Mouse (Mus musculus) MEL (cell line): Measurements from ENCODE around the gene Osbpl5. TPM values are rescaled to one million over a fixed set of nuclear protein-coding genes. Genes with fewer than 3 reads are reported as not detected.
"Not testable (repeated sequence)": the region's sequence is repeated elsewhere in the genome, so short reads cannot be mapped to it uniquely, and the experiment has no call there.

ENCODE experiments used
- DNase-seq: peaks from one replicate; pipeline ENCODE4 v3.0.0; 2011; ENCODE audit warnings: low read depth, low spot score
- H3K27ac ChIP-seq: 2 replicates; pipeline ENCODE4 v1.5.1; 2012; ENCODE audit warnings: low read depth, mild to moderate bottlenecking, control low read depth, low read length, moderate library complexity; ENCODE audit not compliant: control insufficient read depth
- H3K27me3 ChIP-seq, 2 experiments: fragments of 150-350 bp in 1 of 2; sonication (generic) in 1 of 2; 2 replicates each; pipeline ENCODE4 v1.6.1; 2012; ENCODE audit warnings: low read length in 2 of 2, mild to moderate bottlenecking in 2 of 2, improper control_type of control experiment in 1 of 2, moderate library complexity in 1 of 2; ENCODE audit not compliant: insufficient read depth in 2 of 2, control insufficient read depth in 1 of 2
- H3K36me3 ChIP-seq, 2 experiments: 2 replicates each; pipeline ENCODE4 v1.6.1; 2012 to 2014; ENCODE audit warnings: low read length in 2 of 2, improper control_type of control experiment in 1 of 2, inconsistent platforms in 1 of 2, mild to moderate bottlenecking in 1 of 2; ENCODE audit not compliant: insufficient read depth in 2 of 2, control insufficient read depth in 1 of 2
- H3K4me1 ChIP-seq, 2 experiments: fragments of 150-350 bp in 1 of 2; sonication (generic) in 1 of 2; 2 replicates each; pipeline ENCODE4 v1.6.1; 2012; ENCODE audit warnings: low read length in 2 of 2, improper control_type of control experiment in 1 of 2, mild to moderate bottlenecking in 1 of 2; ENCODE audit not compliant: insufficient read depth in 2 of 2, control insufficient read depth in 1 of 2
- H3K4me3 ChIP-seq, 2 experiments: fragments of 150-350 bp in 1 of 2; sonication (generic) in 1 of 2; 2 replicates each; pipeline ENCODE4 v1.5.1; 2012; ENCODE audit warnings: low read depth in 2 of 2, low read length in 2 of 2, mild to moderate bottlenecking in 2 of 2, moderate library complexity in 2 of 2, control low read depth in 1 of 2, improper control_type of control experiment in 1 of 2; ENCODE audit not compliant: control insufficient read depth in 1 of 2, insufficient read depth in 1 of 2
- H3K79me2 ChIP-seq: 2 replicates; pipeline ENCODE4 v1.6.1; 2012; ENCODE audit warnings: mild to moderate bottlenecking, low read length, moderate library complexity; ENCODE audit not compliant: control insufficient read depth, poor library complexity, insufficient read depth
- H3K9ac ChIP-seq: 2 replicates; pipeline ENCODE4 v1.6.1; 2012; ENCODE audit warnings: low read depth, mild to moderate bottlenecking, control low read depth, low read length, moderate library complexity; ENCODE audit not compliant: control insufficient read depth, poor library complexity, severe bottlenecking
- H3K9me3 ChIP-seq: fragments of 150-350 bp; sonication (generic); replicated peaks from 2 replicates; pipeline ENCODE4 v1.6.1; 2012; ENCODE audit warnings: mild to moderate bottlenecking, low read length, improper control_type of control experiment, moderate library complexity; ENCODE audit not compliant: insufficient read depth
- BHLHE40 ChIP-seq: IDR thresholded peaks from 2 replicates; pipeline ENCODE4 v1.6.1; 2012; ENCODE audit warnings: low read depth, mild to moderate bottlenecking, inconsistent platforms, low read length, improper control_type of control experiment, borderline replicate concordance
- CHD1 ChIP-seq: IDR thresholded peaks from 2 replicates; pipeline ENCODE4 v1.6.1; 2012; ENCODE audit warnings: low read depth, mild to moderate bottlenecking, inconsistent platforms, low read length, improper control_type of control experiment
- CHD2 ChIP-seq: IDR thresholded peaks from 2 replicates; pipeline ENCODE4 v1.6.1; 2011; ENCODE audit warnings: low read length, improper control_type of control experiment
- CTCF ChIP-seq, 3 experiments: IDR thresholded peaks in 2 of 3; conservative IDR thresholded peaks in 1 of 3; 2 replicates each; pipeline ENCODE4 v1.5.1; 2011 to 2012; ENCODE audit warnings: low read length in 3 of 3, low read depth in 2 of 3, mild to moderate bottlenecking in 2 of 3, improper control_type of control experiment in 1 of 3, inconsistent platforms in 1 of 3, mixed read lengths in 1 of 3, moderate library complexity in 1 of 3; ENCODE audit not compliant: control insufficient read depth in 1 of 3, insufficient read depth in 1 of 3, poor library complexity in 1 of 3, severe bottlenecking in 1 of 3
- E2F4 ChIP-seq: IDR thresholded peaks from 2 replicates; pipeline ENCODE4 v1.6.1; 2011; ENCODE audit warnings: low read depth, low read length, improper control_type of control experiment, borderline replicate concordance
- EP300 ChIP-seq, 2 experiments: IDR thresholded peaks; 2 replicates each; pipeline ENCODE4 v1.6.1; 2011; ENCODE audit warnings: improper control_type of control experiment in 2 of 2, low read length in 2 of 2, low read depth in 1 of 2, mild to moderate bottlenecking in 1 of 2
- ETS1 ChIP-seq: IDR thresholded peaks from 2 replicates; pipeline ENCODE4 v1.6.1; 2012; ENCODE audit warnings: low read depth, mild to moderate bottlenecking, inconsistent platforms, low read length, improper control_type of control experiment, moderate library complexity
- HCFC1 ChIP-seq: IDR thresholded peaks from 2 replicates; pipeline ENCODE4 v1.6.1; 2012; ENCODE audit warnings: low read depth, mild to moderate bottlenecking, inconsistent platforms, low read length, improper control_type of control experiment, moderate library complexity
- JUND ChIP-seq: IDR thresholded peaks from 2 replicates; pipeline ENCODE4 v1.6.1; 2011; ENCODE audit warnings: low read depth, mild to moderate bottlenecking, improper control_type of control experiment, low read length
- MAFK ChIP-seq: IDR thresholded peaks from 2 replicates; pipeline ENCODE4 v1.6.1; 2011; ENCODE audit warnings: low read depth, mild to moderate bottlenecking, low read length, improper control_type of control experiment, borderline replicate concordance
- MAX ChIP-seq: IDR thresholded peaks from 2 replicates; pipeline ENCODE4 v1.6.1; 2011; ENCODE audit warnings: low read length, improper control_type of control experiment
- MAZ ChIP-seq: IDR thresholded peaks from 2 replicates; pipeline ENCODE4 v1.6.1; 2012; ENCODE audit warnings: low read depth, mild to moderate bottlenecking, inconsistent platforms, low read length, improper control_type of control experiment
- MEF2A ChIP-seq: IDR thresholded peaks from 2 replicates; pipeline ENCODE4 v1.6.1; 2014; ENCODE audit warnings: low read depth, mild to moderate bottlenecking, inconsistent platforms, low read length, improper control_type of control experiment; ENCODE audit not compliant: poor library complexity, insufficient replicate concordance, severe bottlenecking; ENCODE audit errors: extremely low read depth
- POLR2A ChIP-seq, 2 experiments: IDR thresholded peaks; 2 replicates each; pipeline ENCODE4 v1.6.1; 2011 to 2012; ENCODE audit warnings: low read length in 2 of 2, mild to moderate bottlenecking in 2 of 2, control low read depth in 1 of 2, improper control_type of control experiment in 1 of 2, low read depth in 1 of 2, moderate library complexity in 1 of 2; ENCODE audit not compliant: control insufficient read depth in 1 of 2, insufficient read depth in 1 of 2, poor library complexity in 1 of 2
- POLR2AphosphoS2 ChIP-seq: IDR thresholded peaks from 2 replicates; pipeline ENCODE4 v1.6.1; 2011; ENCODE audit warnings: low read length, improper control_type of control experiment
- POLR2AphosphoS5 ChIP-seq: IDR thresholded peaks from 2 replicates; pipeline ENCODE4 v1.6.1; 2012; ENCODE audit warnings: low read depth, borderline replicate concordance, mild to moderate bottlenecking, inconsistent platforms, low read length, moderate library complexity, mixed read lengths
- SIN3A ChIP-seq: IDR thresholded peaks from 2 replicates; pipeline ENCODE4 v1.6.1; 2012; ENCODE audit warnings: low read length, improper control_type of control experiment, inconsistent platforms
- SMC3 ChIP-seq: IDR thresholded peaks from 2 replicates; pipeline ENCODE4 v1.6.1; 2011; ENCODE audit warnings: low read depth, low read length, improper control_type of control experiment
- USF1 ChIP-seq: IDR thresholded peaks from 2 replicates; pipeline ENCODE4 v1.6.1; 2014; ENCODE audit warnings: low read depth, mild to moderate bottlenecking, inconsistent platforms, low read length, improper control_type of control experiment, moderate library complexity
- USF2 ChIP-seq, 2 experiments: IDR thresholded peaks; 2 replicates each; pipeline ENCODE4 v1.6.1; 2011 to 2012; ENCODE audit warnings: improper control_type of control experiment in 2 of 2, low read length in 2 of 2, borderline replicate concordance in 1 of 2, inconsistent platforms in 1 of 2, low read depth in 1 of 2, mild to moderate bottlenecking in 1 of 2; ENCODE audit not compliant: insufficient read depth in 1 of 2
- ZC3H11A ChIP-seq: IDR thresholded peaks from 2 replicates; pipeline ENCODE4 v1.6.1; 2012; ENCODE audit warnings: low read depth, mild to moderate bottlenecking, inconsistent platforms, low read length, improper control_type of control experiment
- ZKSCAN1 ChIP-seq: IDR thresholded peaks from 2 replicates; pipeline ENCODE4 v1.6.1; 2012; ENCODE audit warnings: low read depth, mild to moderate bottlenecking, inconsistent platforms, low read length, improper control_type of control experiment, moderate library complexity
- ZMIZ1 ChIP-seq: IDR thresholded peaks from 2 replicates; pipeline ENCODE4 v1.6.1; 2012; ENCODE audit warnings: low read depth, mild to moderate bottlenecking, inconsistent platforms, low read length, improper control_type of control experiment, moderate library complexity
- ZNF384 ChIP-seq: IDR thresholded peaks from 2 replicates; pipeline ENCODE4 v1.6.1; 2012; ENCODE audit warnings: low read depth, mild to moderate bottlenecking, inconsistent platforms, low read length, improper control_type of control experiment
- polyA plus RNA-seq, 2 experiments: library from polyadenylated mRNA; stranded (reverse) in 1 of 2; unstranded in 1 of 2; fragments of >175 nt in 1 of 2; fragments of >200 nt in 1 of 2; gene quantifications; 2 replicates each; pipeline versions ENCODE4 v1.2.1 to v1.2.4; 2012; ENCODE audit warnings: low replicate concordance in 2 of 2, low read depth in 1 of 2; ENCODE audit not compliant: insufficient read length in 2 of 2, insufficient read depth in 1 of 2, missing spikeins in 1 of 2
- total RNA-seq: library from RNA; depleted of rRNA; stranded (reverse); fragments of 300-350 nt; gene quantifications from 2 replicates; pipeline ENCODE4 v1.2.3, GENCODE M21; 2012

Osbpl5 gene
- total and polyA plus RNA-seq, 3 experiments: 0.27 to 0.50 TPM; not detected in 1

DNA sequence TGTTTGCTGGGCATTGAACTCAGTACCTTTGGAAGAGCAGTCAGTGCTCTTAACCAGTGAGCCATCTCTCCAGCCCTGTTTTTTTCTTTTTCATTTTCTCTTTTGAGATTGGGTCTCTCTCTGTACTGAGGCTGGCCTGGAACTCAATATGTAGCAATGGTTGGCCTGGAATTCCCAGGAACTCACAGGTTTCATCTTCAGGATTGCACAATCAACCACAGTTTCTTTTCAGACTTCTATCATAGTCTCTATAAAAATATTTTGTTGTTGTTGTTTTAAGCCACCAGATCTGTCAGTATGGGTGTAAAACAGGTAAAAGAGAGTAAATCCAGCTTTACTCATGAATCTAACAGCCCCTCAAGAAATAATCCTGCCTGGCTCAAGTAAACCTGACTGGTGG is 96.0 kb downstream of the Osbpl5 start:
- Histone ChIP-seq H3K4me1 (no peaks in the 10 kb centered on the region), H3K9ac (no peak overlapping the region), H3K9me3 (no peaks in the 10 kb centered on the region), H3K27me3 (no peaks in the 10 kb centered on the region), H3K79me2 (no peaks in the 10 kb centered on the region), H3K4me3 (no peak overlapping the region), H3K27ac (no peak overlapping the region), H3K36me3 (no peaks in the 10 kb centered on the region)
- DNase-seq: no peak
- no peak for TF ChIP-seq ZMIZ1
- TF ChIP-seq USF2 (IDR thresholded peaks at IDR 0.05; ENCODE audit: borderline replicate concordance in 1 of 2, insufficient read depth in 1 of 2, low read depth in 1 of 2, low read length in 2 of 2): no peak
- TF ChIP-seq MEF2A: no peak
- no peak for TF ChIP-seq EP300 (IDR thresholded peaks at IDR 0.05; ENCODE audit: low read depth in 1 of 2, low read length in 2 of 2)
- TF ChIP-seq BHLHE40: no peak
- TF ChIP-seq MAZ: no peak
- no peak for TF ChIP-seq POLR2A (IDR thresholded peaks at IDR 0.05; ENCODE audit: control insufficient read depth in 1 of 2, insufficient read depth in 1 of 2, low read depth in 1 of 2, low read length in 2 of 2, poor library complexity in 1 of 2)

DNA sequence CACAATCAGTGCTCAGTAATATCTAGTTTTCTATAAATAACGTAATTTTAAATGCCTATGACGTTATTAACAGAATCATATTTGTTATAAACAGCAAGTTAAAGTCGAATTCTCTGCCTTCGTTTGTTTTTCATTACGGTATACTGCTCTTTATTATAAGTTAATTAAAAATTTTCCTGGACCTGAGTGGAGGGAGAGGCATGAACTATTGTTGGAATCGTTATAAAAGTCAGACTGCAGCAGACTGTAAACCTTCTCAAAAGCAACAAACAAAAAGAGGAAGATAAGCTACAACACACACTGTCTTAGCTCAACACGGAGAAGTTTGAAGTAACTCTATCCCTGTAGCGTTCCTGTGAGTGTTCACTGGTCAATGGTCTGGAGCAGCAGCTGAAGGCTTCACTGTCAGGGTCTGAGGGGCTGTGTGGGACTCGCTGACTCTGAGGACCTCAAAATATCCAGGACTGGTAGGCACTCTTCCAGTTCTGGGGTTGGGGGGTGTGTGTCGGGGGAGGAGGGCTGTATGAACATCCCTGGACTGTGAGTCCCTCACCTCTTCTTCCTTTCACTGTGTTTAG is 106.9 kb downstream of the Osbpl5 start:
- not testable (repeated sequence) for H3K9me3 ChIP-seq, H3K27me3 ChIP-seq, H3K27ac ChIP-seq, H3K4me3 ChIP-seq, H3K4me1 ChIP-seq, H3K36me3 ChIP-seq, DNase-seq, H3K79me2 ChIP-seq, H3K9ac ChIP-seq

DNA sequence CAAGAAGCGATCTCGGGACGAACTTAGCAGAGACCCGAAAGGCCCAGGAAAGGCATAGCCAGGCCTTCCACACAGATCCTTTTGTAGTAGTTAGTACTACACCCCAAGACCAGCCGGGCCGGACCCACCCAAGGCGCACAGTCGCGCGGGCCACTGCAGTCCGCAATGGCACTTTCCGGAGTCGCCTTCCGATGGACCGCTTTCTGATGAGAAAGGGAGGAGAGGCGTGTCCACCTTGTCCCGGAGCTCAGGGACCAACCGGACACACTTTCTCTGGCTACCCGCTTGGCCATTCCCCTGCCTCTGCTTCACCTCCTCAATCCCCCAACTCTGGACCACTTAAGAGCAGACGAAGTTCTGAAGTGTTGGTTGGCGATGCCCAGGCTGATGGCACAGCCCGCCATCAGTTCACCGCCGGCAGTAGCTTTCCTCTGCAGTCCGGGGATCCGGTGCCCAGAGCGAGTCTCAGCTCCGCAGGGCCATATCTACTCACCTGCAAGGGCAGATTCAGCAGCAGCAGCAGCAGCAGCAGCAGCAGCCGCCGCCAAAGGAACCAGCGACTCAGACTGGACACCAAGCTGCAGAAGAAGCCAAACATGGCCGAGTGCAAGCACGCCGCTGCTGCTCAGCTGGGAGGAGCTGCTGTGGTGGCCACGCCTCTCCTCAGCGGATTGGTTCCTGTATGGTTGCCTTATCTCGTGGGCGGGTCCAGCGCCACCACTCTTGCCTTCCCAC is 107.6 kb downstream of the Osbpl5 start, which contains the start of gene Tnfrsf22:
Tnfrsf22 (minus strand) TSS at position 628 of the 735 bp plus-strand sequence.
- peak within 1 kb of the TSS; percentile 46 for H3K9ac ChIP-seq
- H3K4me1 ChIP-seq: peaks cover 0 to 3% of the 10 kb centered on the region in 2 experiments; a peak in 2 of 4 replicates
- H3K79me2 ChIP-seq: no peaks in the 10 kb centered on the region
- peak within 1 kb of the TSS; percentile 66 to 72 for H3K4me3 ChIP-seq
- no peaks in the 10 kb centered on the region for H3K36me3 ChIP-seq
- no peak within 1 kb of the TSS for H3K27ac ChIP-seq
- H3K27me3 ChIP-seq: no peaks in the 10 kb centered on the region; a peak in 1 of 4 replicates
- peak; percentile 85 for DNase-seq
- no peaks in the 10 kb centered on the region for H3K9me3 ChIP-seq
- TF ChIP-seq CTCF (IDR thresholded peaks at IDR 0.05 in 2 of 3, conservative IDR thresholded peaks at IDR 0.05 in 1 of 3; ENCODE audit: control insufficient read depth in 1 of 3, insufficient read depth in 1 of 3, low read depth in 2 of 3, low read length in 3 of 3, poor library complexity in 1 of 3, severe bottlenecking in 1 of 3) (no peak), ZC3H11A (no peak), POLR2A (IDR thresholded peaks at IDR 0.05; ENCODE audit: control insufficient read depth in 1 of 2, insufficient read depth in 1 of 2, low read depth in 1 of 2, low read length in 2 of 2, poor library complexity in 1 of 2) (peak; percentile 27 to 36; a peak in 2 of 4 replicates), MAFK (no peak), CHD1 (no peak), ETS1 (no peak), SIN3A (no peak), USF1 (no peak), USF2 (IDR thresholded peaks at IDR 0.05; ENCODE audit: borderline replicate concordance in 1 of 2, insufficient read depth in 1 of 2, low read depth in 1 of 2, low read length in 2 of 2) (no peak), CHD2 (no peak), MAX (peak; percentile 54; the same call in 1 of the 2 replicates), HCFC1 (no peak), JUND (no peak), SMC3 (no peak), POLR2AphosphoS5 (no peak), POLR2AphosphoS2 (no peak), ZKSCAN1 (no peak), BHLHE40 (no peak), ZNF384 (no peak), E2F4 (no peak)
